Mouse (Mus musculus) forebrain, embryonic 15.5 days (tissue): ENCODE results near the gene Mpi. TPM values are rescaled to one million over a fixed set of nuclear protein-coding genes. Genes with fewer than 3 reads are reported as not detected.

Experiments used
- ATAC-seq: fragments of 200-750 bp; cut with Nextera tagmentation; replicated peaks from 2 replicates; pipeline ENCODE4 v1.8.0; 2017; ENCODE audit warnings: mild to moderate bottlenecking, moderate TSS enrichment, moderate library complexity
- H3K27ac ChIP-seq: fragments of 300-500 bp; sonication (generic); replicated peaks from 2 replicates; pipeline ENCODE4 v1.5.1; 2015; ENCODE audit warnings: mild to moderate bottlenecking, inconsistent platforms
- H3K27me3 ChIP-seq: fragments of 300-500 bp; sonication (generic); 2 replicates; pipeline ENCODE4 v1.6.1; 2015; ENCODE audit warnings: inconsistent platforms
- H3K36me3 ChIP-seq: fragments of 300-500 bp; sonication (generic); 2 replicates; pipeline ENCODE4 v1.6.1; 2015; ENCODE audit warnings: mild to moderate bottlenecking, inconsistent platforms
- H3K4me1 ChIP-seq: fragments of 300-500 bp; sonication (generic); 2 replicates; pipeline ENCODE4 v1.6.1; 2015; ENCODE audit warnings: inconsistent platforms
- H3K4me2 ChIP-seq: fragments of 300-500 bp; sonication (generic); replicated peaks from 2 replicates; pipeline ENCODE4 v1.6.1; 2015; ENCODE audit warnings: mild to moderate bottlenecking, inconsistent platforms
- H3K4me3 ChIP-seq: fragments of 300-500 bp; sonication (generic); 2 replicates; pipeline ENCODE4 v1.5.1; 2015; ENCODE audit warnings: mild to moderate bottlenecking, inconsistent platforms
- H3K9ac ChIP-seq: fragments of 300-500 bp; sonication (generic); replicated peaks from 2 replicates; pipeline ENCODE4 v1.6.1; 2015; ENCODE audit warnings: mild to moderate bottlenecking, inconsistent platforms
- H3K9me3 ChIP-seq: fragments of 300-500 bp; sonication (generic); 2 replicates; pipeline ENCODE4 v1.6.1; 2016; ENCODE audit warnings: inconsistent platforms
- WGBS: fragments of 180-500 bp; shearing (Covaris S2); methylation state at CpG from one replicate; pipeline ENCODE4 v1.1.7; 2015; ENCODE audit warnings: mixed read lengths; 5-methylcytosine and 5-hydroxymethylcytosine counted together
- polyA plus RNA-seq: library from polyadenylated mRNA; unstranded; fragments of >200 nt; fragmentation: Nextera tagmentation; extraction: Ambion mirVana; gene quantifications from 2 replicates; pipeline ENCODE4 v1.2.1, GENCODE M21; 2015

Gene Mpi
- polyA plus RNA-seq, 1 experiment from 2014 or later: 62.9 TPM

GRCm38 (mm10) chr9:57560861-57561710 is 8.5 kb upstream of the Mpi start, which contains the start of gene Scamp2:
TSS of gene Scamp2 (plus strand) at chr9:57560943.
- Histone ChIP-seq H3K9me3 (no peaks in the 10 kb centered on the region), H3K4me3 (peak within 1 kb of the TSS; percentile 77), H3K9ac (peak within 1 kb of the TSS; percentile 78), H3K4me2 (peak within 1 kb of the TSS; percentile 79), H3K27ac (peak within 1 kb of the TSS; percentile 87), H3K36me3 (no peaks in the 10 kb centered on the region), H3K4me1 (peaks cover 38% of the 10 kb centered on the region), H3K27me3 (no peaks in the 10 kb centered on the region)
- under 1% methylated on average over 37 of the region's 37 CpGs for WGBS
- ATAC-seq: peak; percentile 100

GRCm38 (mm10) chr9:57560263-57560662 is 7.7 kb upstream of the Mpi start:
- WGBS: 26% methylated on average over 7 of the region's 7 CpGs
- ATAC-seq: 0 out of 2 replicates have a peak, but pooled peaks have one; percentile 11
- H3K4me3 ChIP-seq: peak overlapping the region; percentile 77
- H3K9ac ChIP-seq: peak overlapping the region; percentile 78
- peak overlapping the region; percentile 87 for H3K27ac ChIP-seq
- H3K4me1 ChIP-seq: peaks cover 30% of the 10 kb centered on the region
- peak overlapping the region; percentile 79 for H3K4me2 ChIP-seq
- no peaks in the 10 kb centered on the region for H3K9me3 ChIP-seq
- H3K27me3 ChIP-seq: no peaks in the 10 kb centered on the region
- H3K36me3 ChIP-seq: no peaks in the 10 kb centered on the region

GRCm38 (mm10) chr9:57559568-57559967 is 7.0 kb upstream of the Mpi start:
- ATAC-seq: no peak
- H3K4me1 ChIP-seq: peaks cover 25% of the 10 kb centered on the region
- H3K9ac ChIP-seq: no peak overlapping the region
- no peak overlapping the region for H3K4me2 ChIP-seq
- H3K4me3 ChIP-seq: no peak overlapping the region
- no peaks in the 10 kb centered on the region for H3K9me3 ChIP-seq
- H3K27me3 ChIP-seq: no peaks in the 10 kb centered on the region
- no peak overlapping the region for H3K27ac ChIP-seq
- H3K36me3 ChIP-seq: no peaks in the 10 kb centered on the region
- WGBS: 74% methylated on average over 2 of the region's 2 CpGs

GRCm38 (mm10) chr9:57558625-57559024 is 6.1 kb upstream of the Mpi start:
- Histone ChIP-seq H3K9ac (no peak overlapping the region), H3K4me3 (no peak overlapping the region), H3K27ac (no peak overlapping the region), H3K27me3 (no peaks in the 10 kb centered on the region), H3K4me2 (no peak overlapping the region), H3K4me1 (peaks cover 25% of the 10 kb centered on the region), H3K9me3 (no peaks in the 10 kb centered on the region), H3K36me3 (no peaks in the 10 kb centered on the region)
- no peak for ATAC-seq
- WGBS: 85% methylated on average over 4 of the region's 4 CpGs

GRCm38 (mm10) chr9:57557215-57557614 is 4.7 kb upstream of the Mpi start:
- H3K27ac ChIP-seq: no peak overlapping the region
- no peak overlapping the region for H3K4me3 ChIP-seq
- no peaks in the 10 kb centered on the region for H3K9me3 ChIP-seq
- no peak overlapping the region for H3K9ac ChIP-seq
- H3K36me3 ChIP-seq: no peaks in the 10 kb centered on the region
- peaks cover 18% of the 10 kb centered on the region for H3K4me1 ChIP-seq
- no peak overlapping the region for H3K4me2 ChIP-seq
- no peaks in the 10 kb centered on the region for H3K27me3 ChIP-seq
- ATAC-seq: no peak
- WGBS: 72% methylated on average over 3 of the region's 3 CpGs

GRCm38 (mm10) chr9:57554753-57555152 is 2.2 kb upstream of the Mpi start:
- no peak overlapping the region for H3K4me2 ChIP-seq
- no peak for ATAC-seq
- WGBS: 25% methylated on average over 3 of the region's 3 CpGs

GRCm38 (mm10) chr9:57553119-57553518 is 556 bp upstream of the Mpi start:
- peaks cover 9% of the 10 kb centered on the region; the same call in 1 of the 2 replicates for H3K36me3 ChIP-seq
- no peak overlapping the region for H3K9ac ChIP-seq
- H3K27ac ChIP-seq: no peak overlapping the region
- peaks cover 18% of the 10 kb centered on the region for H3K4me1 ChIP-seq
- peak; percentile 26 for ATAC-seq
- WGBS: 77% methylated on average over 11 of the region's 11 CpGs
- H3K4me2 ChIP-seq: no peak overlapping the region
- H3K4me3 ChIP-seq: no peak overlapping the region
- no peaks in the 10 kb centered on the region for H3K27me3 ChIP-seq
- H3K9me3 ChIP-seq: no peaks in the 10 kb centered on the region

More at GRCm38 (mm10) chr9:57554753-57555152, 2.2 kb upstream of the Mpi start:
- Histone ChIP-seq H3K4me1 (peaks cover 9% of the 10 kb centered on the region), H3K4me3 (no peak overlapping the region), H3K9me3 (no peaks in the 10 kb centered on the region), H3K36me3 (no peaks in the 10 kb centered on the region), H3K27me3 (no peaks in the 10 kb centered on the region), H3K27ac (no peak overlapping the region), H3K9ac (no peak overlapping the region)

- Histone ChIP-seq H3K27me3 (no peaks in the 10 kb centered on the region), H3K9me3 (no peaks in the 10 kb centered on the region), H3K4me2 (no peak overlapping the region), H3K27ac (no peak overlapping the region), H3K4me3 (no peak overlapping the region), H3K36me3 (peaks cover 24% of the 10 kb centered on the region; the same call in 1 of the 2 replicates), H3K9ac (no peak overlapping the region), H3K4me1 (peaks cover 18% of the 10 kb centered on the region)
- ATAC-seq: no peak
- 92% methylated on average over 11 of the region's 11 CpGs for WGBS
Observed at GRCm38 (mm10) chr9:57550126-57550862, 2.3 kb downstream of the Mpi start.

GRCm38 (mm10) chr9:57549186-57549585 is 3.4 kb downstream of the Mpi start:
- Histone ChIP-seq H3K4me3 (no peak overlapping the region), H3K36me3 (peaks cover 36% of the 10 kb centered on the region), H3K4me1 (peaks cover 18% of the 10 kb centered on the region), H3K4me2 (no peak overlapping the region), H3K9me3 (no peaks in the 10 kb centered on the region), H3K27me3 (no peaks in the 10 kb centered on the region), H3K27ac (peak overlapping the region; percentile 25), H3K9ac (no peak overlapping the region)
- WGBS: 56% methylated on average over 4 of the region's 4 CpGs
- no peak for ATAC-seq

- Histone ChIP-seq H3K27me3 (no peaks in the 10 kb centered on the region), H3K4me2 (no peak overlapping the region), H3K36me3 (peaks cover 48% of the 10 kb centered on the region), H3K27ac (no peak overlapping the region), H3K9ac (no peak overlapping the region), H3K9me3 (no peaks in the 10 kb centered on the region), H3K4me3 (no peak overlapping the region), H3K4me1 (peaks cover 18% of the 10 kb centered on the region)
- WGBS: 92% methylated on average over 11 of the region's 11 CpGs
- no peak for ATAC-seq
Observed at GRCm38 (mm10) chr9:57547869-57548268, 4.7 kb downstream of the Mpi start.

GRCm38 (mm10) chr9:57547287-57547686 is 5.3 kb downstream of the Mpi start:
- Histone ChIP-seq H3K36me3 (peaks cover 54% of the 10 kb centered on the region), H3K4me1 (peaks cover 16% of the 10 kb centered on the region), H3K4me2 (no peak overlapping the region), H3K4me3 (no peak overlapping the region), H3K9ac (no peak overlapping the region), H3K27ac (no peak overlapping the region), H3K9me3 (no peaks in the 10 kb centered on the region), H3K27me3 (no peaks in the 10 kb centered on the region)
- ATAC-seq: no peak
- 83% methylated on average over 5 of the region's 5 CpGs for WGBS

- ATAC-seq: no peak
- Histone ChIP-seq H3K9me3 (no peaks in the 10 kb centered on the region), H3K4me2 (no peak overlapping the region), H3K4me1 (peaks cover 7% of the 10 kb centered on the region), H3K27ac (no peak overlapping the region), H3K4me3 (no peak overlapping the region), H3K27me3 (no peaks in the 10 kb centered on the region), H3K36me3 (peaks cover 80% of the 10 kb centered on the region), H3K9ac (no peak overlapping the region)
- 83% methylated on average over 3 of the region's 3 CpGs for WGBS
Observed at GRCm38 (mm10) chr9:57543951-57544350, 8.6 kb downstream of the Mpi start.
